Mouse (Mus musculus) retina, postnatal 7 days (tissue): Measurements from ENCODE around the gene Sox5.

Experiments used
- DNase-seq: peaks from one replicate; pipeline ENCODE4 v3.0.0-alpha.2; 2012; ENCODE audit warnings: low read depth, low spot score

Gene Sox5

GRCm38 (mm10) chr6:144106848-144107247, 674.9 kb downstream of the Sox5 start:
- DNase-seq: no peak

- DNase-seq: no peak
Measured at GRCm38 (mm10) chr6:144105645-144106044, 676.1 kb downstream of the Sox5 start.

GRCm38 (mm10) chr6:144103612-144104011, 678.2 kb downstream of the Sox5 start:
- DNase-seq: no peak

GRCm38 (mm10) chr6:144100852-144101251, 680.9 kb downstream of the Sox5 start:
- DNase-seq: no peak

GRCm38 (mm10) chr6:144098119-144098518, 683.7 kb downstream of the Sox5 start:
- no peak for DNase-seq

GRCm38 (mm10) chr6:144088256-144088655, 693.5 kb downstream of the Sox5 start:
- DNase-seq: no peak

- DNase-seq: no peak
Measured at GRCm38 (mm10) chr6:144086096-144086810, 695.5 kb downstream of the Sox5 start.

- DNase-seq: no peak
Measured at GRCm38 (mm10) chr6:144082297-144082696, 699.5 kb downstream of the Sox5 start.

- DNase-seq: no peak
Measured at GRCm38 (mm10) chr6:144077826-144078225, 704.0 kb downstream of the Sox5 start.

- no peak for DNase-seq
Measured at GRCm38 (mm10) chr6:144076376-144076775, 705.4 kb downstream of the Sox5 start.

- DNase-seq: no peak
Measured at GRCm38 (mm10) chr6:144075327-144075941, 706.3 kb downstream of the Sox5 start.

GRCm38 (mm10) chr6:144074826-144075225, 707.0 kb downstream of the Sox5 start:
- no peak for DNase-seq

- DNase-seq: no peak
Measured at GRCm38 (mm10) chr6:144070461-144070860, 711.3 kb downstream of the Sox5 start.

- DNase-seq: no peak
Measured at GRCm38 (mm10) chr6:144067491-144067890, 714.3 kb downstream of the Sox5 start.

- no peak for DNase-seq
Measured at GRCm38 (mm10) chr6:144062428-144062827, 719.3 kb downstream of the Sox5 start.

GRCm38 (mm10) chr6:144061814-144062213, 720.0 kb downstream of the Sox5 start:
- DNase-seq: no peak

GRCm38 (mm10) chr6:144057098-144057632, 724.6 kb downstream of the Sox5 start:
- no peak for DNase-seq

- no peak for DNase-seq
Measured at GRCm38 (mm10) chr6:144056252-144057097, 725.3 kb downstream of the Sox5 start.

GRCm38 (mm10) chr6:144052487-144052886, 729.3 kb downstream of the Sox5 start:
- DNase-seq: no peak

GRCm38 (mm10) chr6:144051316-144051715, 730.5 kb downstream of the Sox5 start:
- DNase-seq: no peak

GRCm38 (mm10) chr6:144048201-144048924, 733.4 kb downstream of the Sox5 start:
- no peak for DNase-seq
